Mouse (Mus musculus): ENCODE measurements around the gene Armh3. TPM values are rescaled to one million over a fixed set of nuclear protein-coding genes. Genes with fewer than 3 reads are reported as not detected.
A peak's percentile ranks its signal among the peaks of the same experiment; 100 is the strongest.

Gene Armh3
- total RNA-seq, 2 experiments from 2014 or later, result 12.0 to 12.3 TPM

DNA sequence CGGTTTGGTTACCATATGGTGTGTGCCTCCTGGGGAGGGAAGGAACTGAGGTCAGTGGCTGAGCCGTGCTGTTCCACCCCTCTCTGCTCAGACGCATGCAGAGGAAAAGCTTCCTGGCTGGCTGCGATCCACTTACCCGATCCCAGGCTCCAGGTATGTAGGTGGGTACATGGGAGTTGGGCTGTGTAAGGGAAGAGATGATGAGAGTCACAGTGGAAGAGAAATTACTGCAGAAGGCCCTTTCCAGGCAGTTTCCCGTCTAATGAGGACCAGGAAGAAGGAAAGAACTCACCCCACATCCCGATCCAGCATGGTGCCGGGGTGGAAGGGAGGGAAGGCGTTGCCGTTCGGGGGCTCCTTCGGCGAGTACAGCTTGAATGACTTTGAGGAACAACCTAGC, 37.7 kb upstream of the Armh3 start:
- DNase-seq (ENCODE audit: low spot score in 2 of 2), result no peak

DNA sequence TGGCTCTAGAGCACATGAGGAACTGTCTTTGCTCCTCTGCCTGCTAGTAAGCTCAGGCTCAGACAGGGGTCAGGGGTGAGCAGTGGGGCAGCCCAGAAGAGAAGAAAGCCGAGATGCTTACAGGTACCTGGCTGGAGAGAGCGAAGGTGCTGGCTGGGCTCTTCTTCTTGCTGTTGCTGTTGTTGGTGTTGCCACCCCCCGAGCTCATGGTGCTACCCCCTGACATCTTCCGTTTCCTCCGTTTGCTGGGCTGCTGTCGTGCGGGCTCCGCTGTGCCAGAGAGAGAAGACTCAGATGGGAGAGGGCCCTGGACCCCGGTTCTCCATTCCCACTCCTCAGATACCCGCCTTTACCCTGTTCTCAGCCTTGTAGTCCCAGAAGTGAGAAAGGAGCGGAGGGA, 35.6 kb upstream of the Armh3 start:
- DNase-seq (ENCODE audit: low spot score in 2 of 2), result no peak

DNA sequence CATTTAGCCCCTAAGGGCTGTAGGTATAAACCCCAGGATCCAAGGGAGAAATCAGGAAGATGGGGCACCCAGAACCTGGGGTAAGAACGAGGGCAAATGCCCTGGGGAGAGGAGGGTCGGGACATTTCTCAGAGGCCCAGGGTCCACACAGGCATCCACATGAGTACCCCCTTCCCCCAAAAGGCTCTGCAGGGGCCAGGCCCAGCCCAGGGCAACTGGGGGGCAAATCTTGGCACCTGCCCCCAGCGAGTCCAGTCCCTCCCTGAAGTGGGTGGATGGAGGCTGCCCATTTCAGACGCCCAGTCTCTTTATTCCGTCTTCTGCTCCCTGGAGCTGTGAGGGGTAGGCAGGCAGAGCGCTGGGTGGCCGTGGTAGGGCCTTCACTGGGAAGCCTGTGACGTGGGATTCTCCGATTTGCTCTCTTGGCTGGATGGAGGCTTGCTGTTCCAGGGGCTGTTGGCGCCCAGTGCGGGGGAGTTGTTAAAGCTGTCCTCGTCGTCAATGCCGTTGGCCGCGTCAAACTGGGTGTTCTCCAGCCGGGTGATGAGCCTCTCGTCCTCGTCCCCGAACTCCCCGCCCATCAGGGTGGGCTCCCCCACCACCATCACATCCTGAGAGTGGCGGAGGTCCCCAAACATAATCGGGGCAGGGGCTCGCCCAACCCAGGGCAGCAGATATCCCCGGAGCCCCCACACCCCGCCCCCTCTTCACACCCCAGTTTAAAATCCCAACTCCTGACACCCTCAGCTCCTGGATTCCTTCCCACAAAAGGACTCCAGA, 34.6 kb upstream of the Armh3 start:
- no peak for DNase-seq (ENCODE audit: low spot score in 2 of 2)

DNA sequence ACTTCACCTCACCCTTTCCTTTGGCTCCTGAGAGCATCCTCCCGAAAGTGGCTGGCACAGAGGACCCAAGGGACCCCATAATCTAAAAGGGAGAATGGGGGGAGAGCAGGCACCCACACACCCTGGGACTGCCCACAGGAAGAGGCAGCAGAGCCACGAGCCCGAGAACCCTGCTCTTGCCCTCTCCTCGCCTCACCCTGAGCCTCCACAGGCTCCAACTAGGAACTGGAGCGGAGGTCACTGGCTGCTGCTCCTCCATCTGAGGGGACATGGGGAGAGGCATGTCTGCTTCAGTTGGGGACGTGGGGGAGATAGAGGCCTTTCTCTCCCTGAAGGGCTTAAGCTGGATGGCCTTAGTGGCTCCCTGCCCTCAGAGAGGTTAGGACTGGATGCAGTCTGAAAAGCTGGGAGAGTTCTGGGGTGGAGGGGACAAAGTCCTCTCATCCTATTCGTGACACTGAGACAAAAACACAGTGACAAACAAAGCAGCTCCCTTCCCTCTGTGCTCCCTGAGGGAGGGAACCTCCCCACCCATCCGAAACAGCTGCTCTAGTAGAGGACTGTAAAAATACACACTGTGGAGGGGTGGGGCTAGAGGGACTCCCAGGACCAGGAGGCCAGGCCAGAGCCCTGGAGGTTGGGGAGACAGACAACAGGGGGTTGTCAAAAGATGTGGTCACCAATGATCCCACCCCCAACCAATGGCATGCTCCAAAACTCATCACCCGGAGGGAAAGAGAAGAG, 33.6 kb upstream of the Armh3 start:
- no peak for DNase-seq (ENCODE audit: low spot score in 2 of 2)

DNA sequence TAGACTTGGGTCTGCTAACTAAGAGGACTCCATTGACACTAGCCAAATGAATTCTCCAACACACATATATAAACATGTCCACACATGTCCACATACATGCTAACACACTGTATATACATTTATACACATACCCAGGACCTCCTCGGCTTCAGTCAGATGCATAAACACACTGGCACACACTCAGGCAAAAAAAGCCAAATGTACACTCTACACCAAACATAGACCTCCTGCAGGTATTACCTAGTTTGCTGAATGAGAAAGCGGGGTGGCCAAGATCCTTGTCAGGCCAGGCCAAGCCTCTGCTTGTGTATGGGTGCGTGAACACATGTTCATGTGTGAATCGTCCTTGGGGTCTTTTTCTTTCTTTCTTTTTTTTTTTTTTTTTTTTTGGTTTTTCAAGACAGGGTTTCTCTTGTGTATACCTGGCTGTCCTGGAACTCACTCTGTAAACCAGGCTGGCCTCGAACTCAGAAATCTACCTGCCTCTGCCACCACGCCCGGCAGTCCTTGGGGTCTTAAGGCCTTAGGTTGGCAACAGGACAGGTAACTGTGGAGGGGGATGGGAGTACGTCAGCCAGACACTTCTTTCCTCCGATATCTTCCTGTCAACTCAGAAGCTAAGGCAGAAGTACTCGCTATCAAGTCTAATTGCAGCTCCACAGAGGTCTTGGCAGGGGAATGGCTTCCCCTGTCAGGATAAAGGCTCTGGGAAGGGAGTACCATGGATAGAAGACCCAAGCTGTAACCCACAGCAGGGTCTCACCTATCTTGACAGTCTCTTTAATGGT, 32.1 kb upstream of the Armh3 start:
- no peak for DNase-seq (ENCODE audit: low spot score in 2 of 2)

DNA sequence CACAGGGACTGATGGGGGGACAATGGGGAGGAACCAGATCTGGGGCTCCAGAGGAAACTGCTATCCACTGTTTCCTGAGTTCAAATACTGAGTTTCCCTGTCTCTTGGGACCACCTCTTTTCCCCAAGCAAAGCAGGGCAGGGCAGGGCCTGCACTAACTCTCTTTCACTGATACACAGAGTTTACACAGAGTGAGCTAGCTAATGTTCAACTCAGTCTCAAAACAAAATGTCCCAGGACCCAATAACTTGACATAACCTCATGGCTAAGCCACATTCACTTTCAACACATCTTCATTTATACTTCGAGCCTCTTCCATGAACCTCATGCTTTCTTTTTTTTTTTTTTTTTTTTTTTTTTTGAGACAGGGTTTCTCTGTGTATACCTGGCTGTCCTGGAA, 31.4 kb upstream of the Armh3 start:
- no peak for DNase-seq (ENCODE audit: low spot score in 2 of 2)

DNA sequence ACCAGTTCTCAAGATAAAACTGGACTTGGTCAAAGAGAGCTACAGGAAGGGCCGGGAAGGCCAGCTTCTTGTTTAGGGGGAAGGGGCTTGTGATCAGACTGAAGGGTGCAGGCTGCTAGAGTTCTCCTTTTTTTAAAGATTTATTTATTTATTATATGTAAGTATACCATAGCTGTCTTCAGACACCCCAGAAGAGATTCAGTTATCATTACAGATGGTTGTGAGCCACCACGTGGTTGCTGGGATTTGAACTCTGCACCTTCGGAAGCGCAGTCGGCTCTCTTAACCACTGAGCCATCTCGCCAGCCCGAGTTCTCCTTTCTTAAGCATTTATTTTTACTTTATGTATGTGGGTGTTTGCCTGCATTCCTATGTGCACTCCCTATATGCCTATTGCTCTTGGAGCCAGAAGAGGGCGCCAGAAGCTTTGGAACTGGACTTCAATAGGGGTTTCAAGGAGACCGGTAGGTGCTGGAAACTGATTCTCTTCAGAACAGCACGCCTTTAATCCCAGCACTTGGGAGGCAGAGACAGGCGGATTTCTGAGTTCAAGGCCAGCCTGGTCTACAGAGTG, 30.5 kb upstream of the Armh3 start:
- no peak for DNase-seq (ENCODE audit: low spot score in 2 of 2)

DNA sequence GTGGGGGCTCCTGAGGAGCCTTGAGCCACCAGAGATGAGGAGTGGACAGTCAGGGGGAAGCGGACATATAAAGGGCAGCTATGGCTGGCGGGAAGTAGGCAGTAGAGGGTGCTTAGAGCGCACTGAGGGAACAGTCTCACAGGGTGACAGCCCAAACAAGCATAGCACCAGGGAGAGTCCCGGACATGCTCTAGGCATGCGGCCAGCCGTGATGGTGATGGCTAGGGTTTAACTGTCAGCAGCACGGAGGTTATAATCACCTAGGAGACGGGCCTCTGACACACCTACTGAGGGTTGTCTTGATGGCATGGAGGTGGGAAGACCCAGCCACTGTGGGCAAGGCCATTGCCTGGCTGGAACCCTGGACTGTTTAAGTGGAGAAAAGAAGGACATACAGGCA, 28.3 kb upstream of the Armh3 start:
- no peak for DNase-seq (ENCODE audit: low spot score in 2 of 2)

DNA sequence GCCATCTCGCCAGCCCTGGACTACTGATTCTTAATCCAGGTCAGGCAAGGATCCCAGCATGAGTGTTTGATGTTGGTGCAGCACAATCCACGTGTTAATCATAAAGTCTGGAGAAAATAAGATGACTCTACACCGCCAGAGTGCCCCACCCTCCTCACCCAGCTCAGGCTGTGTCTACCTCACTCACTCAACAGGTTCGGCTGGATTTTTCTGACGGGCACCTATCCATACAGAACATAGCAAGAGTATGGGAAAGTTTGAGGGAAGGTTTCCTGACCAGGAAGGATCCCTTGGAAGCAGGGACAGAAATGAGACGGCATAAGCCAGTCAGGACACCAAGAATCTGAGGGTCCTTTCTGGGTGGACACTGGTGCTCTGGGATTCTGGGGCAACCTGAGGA, 26.7 kb upstream of the Armh3 start:
- no peak for DNase-seq (ENCODE audit: low spot score in 2 of 2)

DNA sequence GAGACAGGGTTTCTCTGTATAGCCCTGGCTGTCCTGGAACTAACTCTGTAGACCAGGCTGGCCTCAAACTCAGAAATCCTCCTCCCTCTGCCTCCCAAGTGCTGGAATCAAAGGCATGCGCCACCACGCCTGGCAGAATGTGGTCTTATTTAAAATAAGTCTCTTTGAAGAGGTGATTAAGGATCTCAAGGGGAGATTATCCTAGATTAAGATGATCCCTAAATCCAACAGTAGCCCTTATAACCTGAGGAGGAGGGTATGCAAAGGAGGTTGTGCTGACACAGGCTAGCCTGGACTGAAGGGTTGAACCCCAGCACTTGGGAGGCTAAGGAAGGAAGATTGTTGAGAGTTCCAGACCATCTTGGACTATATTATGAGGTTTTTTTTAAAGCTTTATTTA, 17.7 kb upstream of the Armh3 start:
- no peak for DNase-seq (ENCODE audit: low spot score in 2 of 2)

DNA sequence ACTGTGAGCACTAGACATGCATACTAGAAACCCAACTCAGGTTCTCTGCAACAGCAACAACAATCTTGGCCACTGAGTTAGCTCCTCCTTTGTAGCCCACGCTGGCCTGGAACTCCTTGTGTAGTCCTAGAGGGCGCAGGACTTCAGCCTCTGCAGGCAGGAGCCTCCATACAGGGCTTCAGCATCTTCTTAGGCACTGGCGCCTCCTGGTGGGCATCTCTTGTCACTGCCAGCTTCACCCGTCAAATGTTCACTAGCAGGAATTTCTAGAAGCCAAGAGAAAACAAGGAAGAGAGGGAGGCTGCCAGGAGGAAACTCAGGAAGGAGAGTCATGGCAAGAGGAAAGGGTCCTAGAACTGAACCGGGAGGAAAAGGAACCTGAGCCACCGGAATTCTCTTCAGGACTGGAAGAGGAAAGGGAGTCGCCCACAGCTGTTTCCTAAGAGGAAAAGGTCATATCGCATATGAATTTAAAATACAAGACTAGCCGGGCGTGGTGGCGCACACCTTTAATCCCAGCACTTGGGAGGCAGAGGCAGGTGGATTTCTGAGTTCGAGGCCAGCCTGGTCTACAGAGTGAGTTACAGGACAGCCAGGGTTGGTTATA, 16.4 kb upstream of the Armh3 start:
- peak; percentile 87 to 92 for DNase-seq (ENCODE audit: low spot score in 2 of 2)

DNA sequence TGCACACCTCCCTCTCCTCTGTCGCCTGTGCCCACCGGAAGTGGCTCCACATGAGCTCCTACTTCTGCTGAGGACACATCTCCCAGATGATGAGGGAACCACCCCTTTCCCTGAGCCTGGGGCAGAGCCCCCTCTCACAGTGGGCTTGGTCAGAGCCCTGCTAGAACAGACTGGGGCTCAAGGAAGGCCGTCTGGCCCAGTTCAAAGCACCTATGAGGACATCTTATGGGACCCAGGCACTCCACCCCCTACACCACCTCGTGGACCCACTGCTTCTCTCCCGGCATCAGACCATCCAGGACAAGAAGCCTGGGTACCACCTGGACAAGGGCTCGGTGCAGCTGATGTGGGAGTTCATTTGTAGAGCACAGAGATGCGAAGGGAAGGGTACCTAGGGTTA, 7.4 kb upstream of the Armh3 start:
- DNase-seq (ENCODE audit: low spot score in 2 of 2), result no peak

DNA sequence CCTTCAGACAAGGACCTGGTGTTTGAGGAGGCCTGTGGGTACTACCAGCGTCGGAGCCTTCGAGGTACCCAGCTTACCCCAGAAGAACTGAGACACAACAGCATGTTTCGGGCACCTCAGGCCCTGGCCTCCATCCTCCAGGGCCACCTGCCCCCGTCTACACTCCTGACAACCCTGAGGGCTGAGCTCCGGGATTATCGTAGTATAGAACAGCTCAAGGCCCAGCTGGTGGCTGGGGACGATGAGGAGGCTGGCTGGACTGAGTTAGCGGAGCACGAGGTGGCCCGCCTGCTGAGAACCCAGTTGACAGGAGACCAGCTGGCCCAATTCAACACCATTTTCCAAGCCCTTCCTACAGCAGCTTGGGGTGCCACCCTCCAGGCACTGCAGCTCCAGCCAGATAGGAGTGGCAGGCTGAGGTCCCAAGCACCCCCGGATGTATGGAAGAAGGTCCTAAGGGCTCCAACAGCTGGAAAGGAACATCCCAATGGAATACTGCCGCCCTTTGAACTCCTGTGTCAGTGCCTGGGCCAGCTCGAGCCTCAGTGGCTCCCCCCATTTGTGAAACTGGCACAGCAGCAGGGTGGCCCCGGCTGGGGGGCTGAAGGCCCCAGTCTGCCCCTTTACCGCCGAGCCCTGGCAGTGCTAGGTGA, 6.7 kb upstream of the Armh3 start:
- DNase-seq (ENCODE audit: low spot score in 2 of 2), result no peak

DNA sequence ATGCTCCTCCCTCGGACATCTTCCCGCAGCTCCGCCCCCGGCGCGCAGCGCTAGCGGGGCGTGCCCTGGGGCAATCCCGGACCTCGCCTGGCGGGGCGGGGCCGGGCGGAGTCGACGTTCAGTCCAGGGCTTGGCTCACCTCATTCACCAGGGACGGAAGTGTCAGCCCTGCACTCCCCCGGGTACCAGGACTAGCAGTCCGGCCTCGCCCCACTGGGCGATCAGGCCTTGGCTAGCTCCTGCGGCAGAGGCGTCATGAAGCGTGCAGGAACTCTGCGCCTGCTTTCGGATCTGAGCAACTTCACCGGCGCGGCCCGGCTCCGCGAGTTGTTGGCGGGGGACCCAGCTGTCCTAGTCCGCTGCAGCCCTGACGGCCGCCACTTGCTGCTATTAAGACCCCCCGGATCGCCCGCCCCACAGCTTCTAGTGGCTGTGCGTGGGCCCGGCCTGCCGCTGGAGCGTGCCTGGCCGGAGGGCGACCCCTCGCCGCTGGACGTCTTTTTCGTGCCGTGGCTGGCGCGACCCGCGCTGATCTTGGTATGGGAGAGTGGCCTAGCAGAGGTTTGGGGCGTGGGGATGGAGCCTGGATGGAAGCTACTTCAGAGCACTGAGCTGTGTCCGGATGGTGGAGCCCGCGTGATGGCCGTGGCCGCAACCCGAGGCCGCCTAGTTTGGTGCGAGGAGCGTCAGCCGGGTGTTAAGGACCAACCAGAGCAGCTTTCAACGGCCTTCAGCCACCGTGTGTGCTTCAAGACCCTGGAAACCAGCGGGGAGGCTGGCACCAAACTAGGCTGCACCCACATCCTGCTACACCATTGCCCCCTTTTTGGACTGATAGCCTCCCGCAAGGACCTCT, 5.3 kb upstream of the Armh3 start, which contains the start of gene Hps6:
Hps6 (plus strand) TSS at position 138 of the 856 bp plus-strand sequence.
- DNase-seq (ENCODE audit: low spot score in 2 of 2), result peak; percentile 90 to 91

DNA sequence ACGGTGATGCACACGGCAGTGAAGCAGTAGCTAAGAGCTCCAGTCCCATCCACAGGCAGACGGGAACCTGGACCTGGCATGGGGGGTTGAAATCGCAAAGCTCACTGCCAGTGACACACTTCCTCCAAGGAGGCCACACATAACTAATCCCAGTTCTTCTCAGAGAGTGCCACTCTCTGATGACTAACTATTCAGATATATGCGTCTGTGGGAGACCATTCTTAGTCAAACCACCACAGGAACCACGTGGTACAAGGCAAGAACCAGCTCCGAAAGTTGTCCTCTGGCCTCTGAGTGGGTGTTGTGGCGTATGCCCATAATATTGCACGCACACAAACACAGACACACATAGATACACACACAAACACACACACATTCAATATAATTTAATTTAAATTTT, 4.0 kb upstream of the Armh3 start:
- DNase-seq (ENCODE audit: low spot score in 2 of 2), result no peak

DNA sequence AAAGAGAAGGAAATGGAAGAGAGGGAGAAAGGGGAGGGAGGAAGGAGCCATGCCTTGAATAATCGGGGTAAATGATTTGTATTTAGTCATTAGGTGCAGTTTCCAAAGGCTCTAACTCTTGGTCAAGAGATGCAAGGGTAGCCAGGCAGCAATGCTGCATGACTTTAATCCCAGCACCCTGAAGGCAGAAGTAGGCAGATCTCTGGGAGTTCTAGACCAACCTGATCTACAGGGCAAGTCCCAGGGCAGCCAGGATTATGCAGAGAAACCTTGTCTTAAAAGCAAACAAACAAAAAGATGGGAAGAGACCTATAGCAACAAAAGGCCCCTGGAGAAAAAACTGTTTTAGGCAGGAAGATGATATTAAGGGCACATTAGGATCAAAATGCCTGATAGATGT, 1.1 kb upstream of the Armh3 start:
- no peak for DNase-seq (ENCODE audit: low spot score in 2 of 2)

DNA sequence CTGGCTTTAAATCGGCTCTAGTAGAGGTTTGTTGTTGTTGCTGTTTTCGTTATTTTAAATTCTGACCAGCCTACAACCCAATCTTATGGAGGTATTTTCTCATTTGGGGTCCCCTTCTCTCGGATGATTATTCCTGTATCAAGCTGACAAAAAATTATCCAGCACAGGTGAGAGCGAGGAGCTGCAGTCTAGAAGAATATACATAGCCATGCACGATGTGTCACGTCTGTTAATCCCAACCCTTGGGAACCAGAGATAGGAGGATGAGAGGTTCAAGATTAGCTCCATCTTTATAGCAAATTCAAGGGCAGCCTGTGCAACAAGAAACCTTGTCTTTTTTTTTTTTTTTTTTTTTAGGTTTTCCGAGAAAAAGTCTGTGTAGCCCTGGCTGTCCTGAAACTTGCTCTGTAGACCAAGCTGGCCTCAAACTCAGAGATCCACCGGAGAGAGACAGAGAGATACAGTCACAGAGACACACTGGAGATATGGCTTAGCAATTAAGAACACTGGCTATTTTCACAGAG, 468 bp upstream of the Armh3 start:
- DNase-seq (ENCODE audit: low spot score in 2 of 2), result no peak

DNA sequence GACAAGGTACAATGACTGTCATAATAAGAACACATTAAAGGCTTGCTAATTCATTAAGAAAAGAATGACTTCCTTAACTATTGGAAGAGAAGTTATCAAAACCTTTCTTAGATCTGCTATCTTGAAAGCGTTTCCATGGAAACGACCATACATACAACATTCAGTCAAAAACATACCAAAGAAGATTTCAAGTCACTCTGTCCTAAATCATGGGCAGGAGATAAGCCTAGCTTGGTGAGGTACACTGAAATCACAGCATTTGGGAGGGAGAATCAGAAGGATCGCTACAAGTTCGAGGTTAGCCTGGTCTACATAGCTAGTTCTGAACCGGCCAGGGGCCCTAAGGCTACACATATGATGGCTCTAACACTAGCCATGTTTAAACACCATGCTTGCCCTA, 923 bp downstream of the Armh3 start:
- no peak for DNase-seq (ENCODE audit: low spot score in 2 of 2)

DNA sequence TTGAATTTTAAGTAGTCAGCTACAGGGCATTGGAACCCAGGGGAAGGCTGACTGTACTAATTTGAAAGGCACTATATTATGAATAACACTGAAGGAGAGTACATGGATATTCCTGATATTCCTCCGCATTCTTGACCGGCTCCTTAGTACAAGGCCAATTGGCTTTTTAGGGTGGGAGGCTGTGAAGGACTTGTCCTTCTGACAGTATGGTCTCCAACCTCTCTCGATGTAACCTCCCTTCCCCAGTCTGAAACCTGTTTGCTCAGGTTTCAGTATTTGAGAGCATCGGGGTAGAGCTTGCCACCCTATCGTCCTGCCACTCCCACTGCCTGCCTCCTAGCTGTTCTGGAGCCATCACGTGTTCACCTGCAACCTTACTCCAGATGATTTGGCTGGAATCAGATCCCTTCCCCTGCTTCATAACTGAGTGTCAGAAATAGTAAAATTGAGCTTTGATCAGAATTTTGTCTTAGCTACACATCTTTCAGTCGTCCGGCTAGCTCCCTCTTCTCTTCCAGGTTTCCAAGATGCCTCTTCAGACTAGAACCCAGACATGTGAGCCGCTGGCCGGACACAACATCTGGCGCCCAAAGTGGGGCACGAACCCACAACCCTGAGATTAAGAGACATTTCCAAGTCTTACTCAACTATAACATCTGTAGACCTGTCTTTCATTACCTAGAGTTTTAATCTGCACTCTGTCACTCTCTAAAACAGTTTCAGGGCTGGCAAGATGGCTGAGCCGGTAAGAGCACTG, 4.1 kb downstream of the Armh3 start:
- no peak for DNase-seq (ENCODE audit: low spot score in 2 of 2)

Data from adrenal gland, adult 18-20 months (tissue).